Mouse (Mus musculus) hindbrain, embryonic 16.5 days (tissue): Measurements from ENCODE around the gene 2310034G01Rik. TPM values are rescaled to one million over a fixed set of nuclear protein-coding genes. Genes with fewer than 3 reads are reported as not detected.
A peak's percentile ranks its signal among the peaks of the same experiment; 100 is the strongest.

Experiments used
- ATAC-seq: fragments of 200-750 bp; cut with Nextera tagmentation; 2 replicates; pipeline ENCODE4 v1.8.0; 2017; ENCODE audit warnings: moderate TSS enrichment, moderate library complexity
- H3K27ac ChIP-seq: fragments of 300-500 bp; sonication (generic); 2 replicates; pipeline ENCODE4 v1.5.1; 2014; ENCODE audit warnings: low read depth, mild to moderate bottlenecking, control low read depth, low read length, moderate library complexity
- H3K27me3 ChIP-seq: fragments of 300-500 bp; sonication (generic); replicated peaks from 2 replicates; pipeline ENCODE4 v1.6.1; 2014; ENCODE audit warnings: low read length; ENCODE audit not compliant: control insufficient read depth, insufficient read depth
- H3K36me3 ChIP-seq: fragments of 300-500 bp; sonication (generic); 2 replicates; pipeline ENCODE4 v1.6.1; 2014; ENCODE audit warnings: mild to moderate bottlenecking, low read length, moderate library complexity, mixed read lengths; ENCODE audit not compliant: control insufficient read depth, insufficient read depth
- H3K4me1 ChIP-seq: fragments of 300-500 bp; sonication (generic); 2 replicates; pipeline ENCODE4 v1.6.1; 2014; ENCODE audit warnings: low read depth, low read length; ENCODE audit not compliant: control insufficient read depth, insufficient read depth
- H3K4me2 ChIP-seq: fragments of 300-500 bp; sonication (generic); 2 replicates; pipeline ENCODE4 v1.6.1; 2014; ENCODE audit warnings: mild to moderate bottlenecking, low read length, control low read depth, moderate library complexity
- H3K4me3 ChIP-seq: fragments of 300-500 bp; sonication (generic); 2 replicates; pipeline ENCODE4 v1.5.1; 2014; ENCODE audit warnings: mild to moderate bottlenecking, low read length, control low read depth, moderate library complexity
- H3K9ac ChIP-seq: fragments of 300-500 bp; sonication (generic); 2 replicates; pipeline ENCODE4 v1.6.1; 2014; ENCODE audit warnings: low read depth, mild to moderate bottlenecking, control low read depth, low read length, moderate library complexity
- H3K9me3 ChIP-seq: fragments of 300-500 bp; sonication (generic); 2 replicates; pipeline ENCODE4 v1.6.1; 2014; ENCODE audit warnings: mild to moderate bottlenecking, low read length, moderate library complexity; ENCODE audit not compliant: control insufficient read depth
- WGBS: fragments of 180-500 bp; shearing (Covaris S2); extraction: QIAGEN DNeasy Blood & Tissue Kit; methylation state at CpG from one replicate; pipeline ENCODE4 v1.1.7; 2014; 5-methylcytosine and 5-hydroxymethylcytosine counted together
- polyA plus RNA-seq: library from polyadenylated mRNA; unstranded; fragments of >200 nt; fragmentation: Nextera tagmentation; extraction: Ambion mirVana; gene quantifications from 2 replicates; pipeline ENCODE4 v1.2.1, GENCODE M21; 2015

Gene 2310034G01Rik
- polyA plus RNA-seq, 1 experiment from 2014 or later: 2.4 TPM

GRCm38 (mm10) chr19:46320076-46320785, 29.9 kb downstream of the 2310034G01Rik start:
- Histone ChIP-seq H3K36me3 (0 out of 2 replicates have a peak, but pooled peaks cover 2% of the 10 kb centered on the region), H3K27me3 (peaks cover 16% of the 10 kb centered on the region), H3K9ac (no peak overlapping the region), H3K4me1 (peaks cover 77% of the 10 kb centered on the region), H3K4me2 (no peak overlapping the region), H3K4me3 (no peak overlapping the region), H3K9me3 (no peaks in the 10 kb centered on the region), H3K27ac (no peak overlapping the region; the same call in 1 of the 2 replicates)
- WGBS: 83% methylated on average over 8 of the region's 8 CpGs
- ATAC-seq: no peak

- H3K27ac ChIP-seq: peak overlapping the region; percentile 63
- peak overlapping the region; percentile 84 for H3K4me2 ChIP-seq
- no peaks in the 10 kb centered on the region for H3K9me3 ChIP-seq
- peak; percentile 35 for ATAC-seq
- peak overlapping the region; percentile 19; the same call in 1 of the 2 replicates for H3K9ac ChIP-seq
- H3K36me3 ChIP-seq: peaks cover 5% of the 10 kb centered on the region; the same call in 1 of the 2 replicates
- H3K4me1 ChIP-seq: peaks cover 63% of the 10 kb centered on the region
- peak overlapping the region; percentile 55 for H3K4me3 ChIP-seq
- 11% methylated on average over 15 of the region's 16 CpGs for WGBS
- H3K27me3 ChIP-seq: peaks cover 25% of the 10 kb centered on the region
These were observed 31.3 kb downstream of the 2310034G01Rik start for GRCm38 (mm10) chr19:46318586-46319378.

GRCm38 (mm10) chr19:46318031-46318471, 32.1 kb downstream of the 2310034G01Rik start:
- Histone ChIP-seq H3K27ac (peak overlapping the region; percentile 77), H3K4me2 (peak overlapping the region; percentile 84), H3K36me3 (peaks cover 7% of the 10 kb centered on the region), H3K9ac (peak overlapping the region; percentile 71), H3K27me3 (peaks cover 27% of the 10 kb centered on the region), H3K9me3 (no peaks in the 10 kb centered on the region), H3K4me3 (peak overlapping the region; percentile 55), H3K4me1 (peaks cover 56% of the 10 kb centered on the region)
- WGBS: 1% methylated on average over 40 of the region's 42 CpGs
- ATAC-seq: peak; percentile 61

GRCm38 (mm10) chr19:46317546-46317885, 32.6 kb downstream of the 2310034G01Rik start:
- H3K4me3 ChIP-seq: peak overlapping the region; percentile 55
- H3K4me2 ChIP-seq: peak overlapping the region; percentile 84
- 1% methylated on average over 39 of the region's 48 CpGs for WGBS
- ATAC-seq: peak; percentile 37
- peaks cover 11% of the 10 kb centered on the region for H3K36me3 ChIP-seq
- H3K4me1 ChIP-seq: peaks cover 51% of the 10 kb centered on the region
- peak overlapping the region; percentile 77 for H3K27ac ChIP-seq
- no peaks in the 10 kb centered on the region for H3K9me3 ChIP-seq
- H3K9ac ChIP-seq: peak overlapping the region; percentile 71
- peaks cover 27% of the 10 kb centered on the region for H3K27me3 ChIP-seq

GRCm38 (mm10) chr19:46316846-46317545, 33.1 kb downstream of the 2310034G01Rik start:
- 28% methylated on average over 15 of the region's 15 CpGs for WGBS
- peak overlapping the region; percentile 71 for H3K9ac ChIP-seq
- ATAC-seq: no peak
- H3K4me2 ChIP-seq: peak overlapping the region; percentile 84
- no peaks in the 10 kb centered on the region for H3K9me3 ChIP-seq
- H3K36me3 ChIP-seq: peaks cover 15% of the 10 kb centered on the region
- H3K27me3 ChIP-seq: peaks cover 27% of the 10 kb centered on the region
- peak overlapping the region; percentile 77 for H3K27ac ChIP-seq
- H3K4me3 ChIP-seq: peak overlapping the region; percentile 55
- peaks cover 46% of the 10 kb centered on the region for H3K4me1 ChIP-seq

- Histone ChIP-seq H3K9me3 (no peaks in the 10 kb centered on the region), H3K9ac (peak overlapping the region; percentile 71), H3K27ac (no peak overlapping the region), H3K27me3 (peaks cover 27% of the 10 kb centered on the region), H3K4me2 (peak overlapping the region; percentile 84), H3K4me1 (peaks cover 35% of the 10 kb centered on the region), H3K36me3 (peaks cover 22% of the 10 kb centered on the region), H3K4me3 (peak overlapping the region; percentile 55)
- no peak for ATAC-seq
- WGBS: 47% methylated on average over 12 of the region's 12 CpGs
These were observed 34.1 kb downstream of the 2310034G01Rik start for GRCm38 (mm10) chr19:46315752-46316610.

- WGBS: 50% methylated on average over 14 of the region's 14 CpGs
- Histone ChIP-seq H3K4me2 (no peak overlapping the region; the same call in 1 of the 2 replicates), H3K4me1 (peaks cover 35% of the 10 kb centered on the region), H3K9me3 (no peaks in the 10 kb centered on the region), H3K36me3 (peaks cover 22% of the 10 kb centered on the region), H3K4me3 (no peak overlapping the region), H3K27ac (no peak overlapping the region), H3K9ac (no peak overlapping the region), H3K27me3 (peaks cover 27% of the 10 kb centered on the region)
- no peak for ATAC-seq
These were observed 35.0 kb downstream of the 2310034G01Rik start for GRCm38 (mm10) chr19:46314872-46315742.
